Mouse (Mus musculus) thymus, postnatal 14 days (tissue): ENCODE data around the gene Tmcc2.

ENCODE experiments used
- DNase-seq: peaks from one replicate; pipeline ENCODE4 v3.0.0; 2021

Gene Tmcc2

DNA sequence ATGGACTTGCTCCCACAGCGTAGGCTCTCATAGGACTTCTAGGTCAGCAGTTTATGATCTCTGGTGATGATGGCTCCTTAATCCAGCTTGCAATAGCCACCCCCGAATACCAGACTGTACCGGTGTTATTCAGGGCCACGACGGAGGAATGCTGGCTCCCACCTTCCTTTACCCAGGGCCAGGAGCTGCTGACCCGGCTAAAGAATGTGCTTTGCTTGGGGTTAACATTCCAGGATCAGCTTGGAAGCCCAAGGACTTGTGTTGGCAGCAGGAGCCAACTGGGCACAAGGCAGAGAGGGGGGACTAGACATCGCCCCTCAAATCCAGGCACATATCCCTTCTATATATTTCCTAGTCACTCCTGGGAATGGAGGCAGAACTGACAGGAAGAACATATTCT is 80.3 kb downstream of the Tmcc2 start:
- no peak for DNase-seq

DNA sequence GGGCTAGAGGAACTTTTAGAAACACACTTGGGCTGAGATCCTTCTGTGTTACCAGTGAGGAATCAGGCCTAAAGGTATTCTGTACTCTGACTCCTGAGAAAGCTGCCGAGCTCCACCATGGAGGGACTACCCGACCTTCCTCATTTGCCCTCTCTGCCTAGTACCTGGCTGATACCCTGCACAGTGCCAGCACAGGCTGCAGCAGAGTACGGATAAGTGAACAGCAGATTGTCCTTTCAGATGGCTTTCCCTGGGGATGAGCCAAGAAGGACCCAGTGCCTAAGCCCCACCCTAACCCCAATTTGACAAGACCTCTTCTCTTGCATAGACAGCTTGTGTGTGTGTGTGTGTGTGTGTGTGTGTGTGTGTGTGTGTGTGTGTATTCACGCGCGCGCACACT is 82.4 kb downstream of the Tmcc2 start:
- no peak for DNase-seq

DNA sequence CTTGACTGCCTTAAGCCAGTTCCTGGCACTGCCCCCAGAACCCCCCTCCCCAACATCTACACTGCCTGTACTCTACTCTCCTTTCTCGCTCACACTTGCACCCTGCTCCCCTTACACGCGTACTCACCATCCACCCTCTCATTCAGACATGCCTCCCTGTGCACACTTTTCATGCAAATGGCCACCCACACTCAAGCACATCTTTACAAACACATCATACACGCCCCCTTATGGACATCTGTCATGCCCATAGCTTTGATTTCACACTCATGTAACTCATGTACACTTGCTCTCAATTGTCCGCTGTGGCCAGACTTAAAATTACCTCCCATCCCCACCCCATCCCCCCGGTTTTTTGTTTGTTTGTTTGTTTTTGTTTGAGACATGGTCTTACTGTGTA is 83.1 kb downstream of the Tmcc2 start:
- no peak for DNase-seq

DNA sequence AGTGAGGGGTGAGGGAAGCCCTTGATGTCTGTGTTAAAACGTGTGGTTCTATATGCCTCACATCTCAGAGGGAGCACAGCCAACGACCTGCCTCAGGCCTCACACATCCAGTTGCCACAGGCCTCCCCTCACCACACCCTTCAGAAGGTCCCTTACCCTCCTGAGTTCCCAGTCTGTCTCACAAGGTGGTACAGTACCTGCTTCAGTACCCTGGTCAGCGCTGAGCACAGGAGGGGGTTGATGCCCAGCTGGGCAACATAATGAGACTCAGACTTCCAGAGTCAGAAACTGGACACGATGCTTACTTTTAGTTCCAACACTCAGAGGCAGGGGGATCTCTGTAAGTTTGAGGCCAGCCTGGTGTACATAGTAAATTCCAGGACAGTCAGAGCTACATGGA is 84.3 kb downstream of the Tmcc2 start:
- no peak for DNase-seq
